Mouse (Mus musculus) c-Kit-positive CD71-positive TER-119-positive erythroid progenitor cells, embryonic 14.5 days (primary cell): ENCODE results near the gene Parm1.

ENCODE experiments used
- DNase-seq: peaks from one replicate; pipeline ENCODE4 v3.0.0-alpha.2; 2013; ENCODE audit warnings: low spot score

Parm1 gene

DNA sequence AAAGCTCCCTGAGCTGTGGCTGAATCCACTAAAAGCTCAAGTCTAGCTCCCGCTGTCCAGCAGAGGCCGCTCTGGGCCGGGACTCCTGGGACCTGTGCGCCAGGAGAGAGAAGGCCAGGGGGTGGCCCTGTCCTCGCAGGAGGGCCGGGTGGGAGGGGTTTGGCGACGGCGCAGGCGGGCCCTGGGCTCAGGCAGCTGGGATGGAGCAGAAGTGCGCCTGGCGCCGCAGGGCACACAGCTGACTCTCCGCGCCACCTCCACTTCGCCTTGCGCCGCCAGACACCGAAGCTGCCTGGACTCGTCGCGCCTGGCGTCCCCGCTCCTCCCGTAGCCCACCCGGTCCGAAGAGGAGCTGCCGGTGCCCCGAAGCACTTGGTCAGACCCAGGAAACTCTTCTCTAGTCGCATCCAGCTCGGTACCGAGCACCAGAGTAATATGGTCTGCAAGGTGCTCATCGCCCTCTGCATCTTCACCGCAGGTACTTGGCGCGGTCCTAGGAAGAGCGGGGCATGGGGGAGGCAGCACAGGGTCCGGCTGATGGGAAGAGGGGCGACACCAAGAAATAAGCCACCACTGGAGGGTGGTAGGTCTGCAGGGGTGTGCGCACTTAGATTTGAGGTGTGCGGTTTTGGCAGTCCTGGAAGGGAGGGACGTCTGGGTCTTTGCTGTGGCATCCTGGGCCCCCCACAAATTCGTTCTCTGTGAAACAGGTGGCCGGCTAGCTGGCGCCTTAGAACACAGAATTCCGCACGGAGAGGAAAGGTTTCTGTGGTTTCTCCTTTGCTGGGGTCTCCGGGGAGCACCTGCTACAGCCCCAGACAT, at the start of gene Parm1:
Gene Parm1 (plus strand): TSS at position 136 of the 822 bp plus-strand sequence.
- DNase-seq, result peak; percentile 28

DNA sequence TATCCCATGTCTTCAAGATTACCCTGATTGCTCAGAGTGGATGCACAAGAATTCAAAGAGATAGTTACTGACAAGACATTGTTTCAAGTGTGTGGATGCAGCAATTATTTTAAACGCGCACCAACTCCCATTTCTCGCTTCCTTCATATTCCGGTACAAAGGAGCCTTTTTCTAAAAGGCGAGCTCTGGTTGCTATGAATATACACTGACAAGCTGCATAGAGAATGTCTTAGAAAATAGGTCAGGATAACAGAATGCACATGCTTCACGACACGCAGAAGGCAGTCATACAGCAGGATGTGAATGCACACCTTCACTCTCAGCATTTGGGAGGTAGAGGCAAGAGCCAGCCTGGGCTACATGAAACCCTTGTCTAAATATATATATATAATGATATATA, 42.2 kb upstream of the Parm1 start:
- DNase-seq, result no peak

DNA sequence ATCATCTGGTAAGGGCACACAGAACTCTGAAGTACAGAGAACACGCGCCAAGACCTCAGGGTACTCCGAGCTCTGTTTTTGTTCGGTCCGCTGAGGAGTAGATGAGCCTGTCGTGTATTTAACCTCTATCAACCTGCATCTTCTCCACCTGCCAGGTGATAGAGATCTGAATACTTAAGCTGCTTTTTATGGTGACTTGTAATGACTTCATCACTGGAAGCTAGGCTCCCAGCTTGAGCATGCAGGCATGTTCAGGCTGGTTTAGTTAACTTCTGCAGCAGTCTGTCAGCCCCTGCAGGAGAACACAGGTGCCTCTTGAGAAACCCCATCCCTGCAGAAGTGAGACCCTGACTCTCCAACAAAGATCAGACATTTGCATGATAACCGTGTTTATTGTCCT, 40.6 kb upstream of the Parm1 start:
- no peak for DNase-seq

DNA sequence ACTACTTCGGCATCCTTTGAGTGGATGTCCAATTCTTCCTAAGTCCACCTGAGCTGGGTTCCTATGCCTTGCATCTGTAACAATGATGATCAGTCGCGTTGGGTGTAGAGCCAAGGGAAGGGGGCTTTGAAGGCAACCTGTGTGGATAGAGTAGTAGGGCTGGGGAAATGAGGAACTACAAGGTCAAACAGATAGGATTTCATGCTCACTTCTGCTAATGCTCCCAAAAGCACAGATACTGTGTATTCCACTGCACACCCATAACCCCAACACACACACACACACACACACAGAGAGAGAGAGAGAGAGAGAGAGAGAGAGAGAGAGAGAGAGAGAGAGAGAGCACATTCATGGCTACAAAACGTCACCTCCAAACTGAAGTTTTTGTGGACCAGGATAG, 38.7 kb upstream of the Parm1 start:
- no peak for DNase-seq

DNA sequence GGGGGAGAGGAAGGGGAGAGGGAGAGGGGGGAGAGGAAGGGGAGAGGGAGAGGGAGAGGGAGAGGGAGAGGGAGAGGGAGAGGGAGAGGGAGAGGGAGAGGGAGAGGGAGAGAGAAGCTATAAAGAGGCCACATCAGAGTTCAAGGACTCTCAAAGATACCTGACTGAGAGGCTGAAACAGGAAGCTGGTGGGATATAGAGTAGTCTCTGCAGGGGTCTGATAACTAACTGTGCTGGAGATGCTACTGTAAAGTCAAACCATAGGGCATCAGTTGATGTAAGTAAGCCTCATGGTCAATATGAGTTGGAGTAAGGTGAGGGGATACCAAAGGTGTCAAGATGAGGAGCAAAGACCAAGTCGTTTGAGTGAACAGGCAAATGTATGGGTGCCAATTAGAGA, 37.3 kb upstream of the Parm1 start:
- no peak for DNase-seq

DNA sequence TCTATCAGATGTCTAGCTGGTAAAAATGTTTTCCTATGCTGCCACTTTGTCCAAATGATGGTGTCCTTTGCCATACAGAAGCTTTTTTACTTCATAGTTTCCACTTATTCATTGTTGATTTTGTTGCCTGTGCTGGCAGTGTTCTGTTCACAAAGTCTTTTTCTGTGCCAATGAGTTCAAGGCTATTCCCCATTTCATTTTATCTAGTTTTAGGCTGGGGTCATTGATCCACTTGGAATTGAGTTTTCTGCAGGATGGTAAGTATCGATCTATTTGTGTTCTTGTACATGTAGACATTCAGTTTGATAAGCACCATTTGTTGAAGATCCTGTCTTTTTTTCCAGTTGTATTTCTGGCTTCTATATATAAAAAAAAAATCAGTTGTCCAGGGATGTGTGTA, 33.1 kb upstream of the Parm1 start:
- no peak for DNase-seq

DNA sequence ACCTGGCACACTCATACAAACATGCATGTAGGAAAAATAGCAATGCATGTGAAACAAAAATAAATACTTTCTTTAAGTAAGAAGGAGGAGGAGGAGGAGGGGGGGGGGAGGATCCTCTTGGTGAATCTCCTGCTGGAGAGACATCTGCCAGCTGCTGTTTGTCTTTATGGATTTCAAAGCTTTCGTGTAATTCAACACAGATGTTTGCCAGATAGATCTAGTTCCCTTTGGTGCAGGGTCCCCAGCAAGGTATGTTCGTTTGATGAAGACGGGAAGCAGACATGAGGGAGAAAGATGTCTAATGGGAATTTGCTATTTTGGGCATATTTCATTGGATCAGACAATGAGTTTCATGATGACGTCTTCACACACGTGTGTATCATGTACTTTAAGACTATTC, 23.0 kb upstream of the Parm1 start:
- DNase-seq, result no peak

DNA sequence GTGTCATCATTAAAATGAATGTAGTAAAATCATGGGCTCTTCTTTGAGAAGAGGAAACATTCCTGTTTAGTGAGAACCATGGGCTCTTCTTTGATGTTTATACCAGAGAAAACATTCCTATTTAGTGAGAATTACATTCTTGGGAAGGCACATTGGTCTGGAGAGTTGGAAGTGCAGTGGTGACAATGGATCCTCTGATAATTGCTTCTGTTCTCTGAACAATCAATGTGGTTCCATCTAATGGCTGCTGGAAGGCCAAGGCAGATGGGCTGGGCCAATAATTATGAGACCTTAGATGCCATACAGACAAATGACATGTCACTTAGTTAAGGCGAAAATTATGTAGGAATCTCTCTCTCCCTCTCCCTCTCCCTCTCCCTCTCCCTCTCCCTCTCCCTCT, 16.1 kb upstream of the Parm1 start:
- DNase-seq, result no peak

DNA sequence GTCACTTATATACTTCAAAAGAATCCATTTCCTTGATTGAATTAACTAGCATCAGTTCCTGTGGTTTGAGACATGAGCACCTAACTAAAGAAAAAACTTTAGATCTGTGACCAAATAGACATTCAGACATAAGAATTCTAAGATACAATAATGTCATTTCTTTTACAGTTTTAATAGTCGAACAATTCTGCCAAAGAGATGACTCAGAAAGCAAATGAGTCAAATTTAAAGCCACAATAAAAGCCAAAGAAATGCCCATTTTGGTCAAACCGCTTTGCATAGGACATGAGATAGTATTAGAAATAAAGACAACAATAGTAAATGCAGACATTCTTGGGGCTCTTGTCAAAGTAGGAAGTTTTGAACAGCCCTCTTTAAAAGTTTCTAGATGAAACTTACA, 15.0 kb upstream of the Parm1 start:
- DNase-seq, result no peak

DNA sequence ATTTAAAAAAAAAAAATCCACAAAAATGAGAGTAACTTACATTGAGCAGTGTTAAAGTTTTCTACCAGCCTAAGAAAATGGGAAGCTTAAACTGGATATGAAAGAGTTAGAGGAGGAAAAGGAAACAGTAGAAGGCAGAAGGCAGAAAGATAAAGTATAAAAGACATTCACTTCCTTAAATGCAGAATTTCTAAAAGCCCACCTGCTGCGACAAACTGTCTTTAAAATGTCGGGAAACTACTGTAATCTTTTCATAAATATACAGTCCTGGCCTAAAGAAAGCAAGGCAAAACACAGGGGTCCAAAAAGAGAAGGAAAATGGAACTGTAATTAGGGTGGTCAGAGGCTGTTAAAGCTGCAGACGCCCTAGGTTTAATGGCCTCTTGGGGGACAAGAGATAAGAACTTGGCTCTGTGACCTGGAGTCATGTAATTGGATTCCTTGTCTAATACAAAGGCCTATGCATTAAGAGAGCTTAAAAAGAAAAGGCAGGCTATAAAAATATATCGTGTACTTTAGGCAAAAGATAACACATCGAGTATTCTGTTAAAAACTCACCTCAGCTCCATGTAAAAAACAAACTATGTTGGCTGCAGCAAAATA, 13.0 kb upstream of the Parm1 start:
- no peak for DNase-seq

DNA sequence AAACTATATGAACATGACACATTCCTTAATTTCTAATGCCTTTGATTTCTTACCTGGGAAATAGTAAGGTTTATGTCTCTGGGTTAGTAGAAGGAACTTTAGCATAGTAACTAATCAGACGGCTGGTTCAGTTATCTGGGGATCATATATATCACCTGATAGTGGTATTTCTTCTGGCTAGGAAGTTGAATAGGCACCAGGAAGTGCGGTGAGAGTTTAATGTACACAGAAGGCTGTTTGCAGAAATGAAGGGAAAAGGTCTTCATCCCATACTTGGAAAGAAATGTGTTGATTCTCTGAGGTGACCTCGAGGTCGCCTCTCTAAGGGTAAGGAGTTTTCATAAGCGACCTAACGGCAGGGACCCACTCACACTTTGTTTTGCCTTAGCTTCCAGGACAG, 338 bp upstream of the Parm1 start:
- no peak for DNase-seq

DNA sequence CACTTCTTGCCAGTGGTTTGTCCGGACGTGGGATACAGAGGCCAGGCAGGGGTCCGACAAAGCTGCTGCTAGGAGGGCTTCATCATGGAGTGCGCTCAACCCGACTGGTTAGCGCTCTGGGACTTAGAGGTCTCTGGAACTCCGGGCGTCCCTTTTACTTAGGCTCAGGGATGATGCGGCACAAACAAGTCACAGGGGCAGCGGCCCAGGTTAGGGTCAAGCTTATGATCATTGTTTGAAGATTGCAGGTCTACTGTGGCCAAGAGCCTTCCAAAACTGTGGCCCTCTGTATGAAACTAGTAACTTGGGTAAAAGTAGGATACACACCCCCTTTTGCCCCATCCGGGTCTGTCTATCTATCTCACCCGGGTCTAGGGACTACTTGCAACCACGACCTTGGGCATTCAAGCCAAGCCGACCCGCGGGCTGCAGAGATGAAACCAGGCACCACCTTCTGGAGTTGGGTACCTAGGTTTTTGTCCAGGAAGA, 931 bp downstream of the Parm1 start:
- no peak for DNase-seq

DNA sequence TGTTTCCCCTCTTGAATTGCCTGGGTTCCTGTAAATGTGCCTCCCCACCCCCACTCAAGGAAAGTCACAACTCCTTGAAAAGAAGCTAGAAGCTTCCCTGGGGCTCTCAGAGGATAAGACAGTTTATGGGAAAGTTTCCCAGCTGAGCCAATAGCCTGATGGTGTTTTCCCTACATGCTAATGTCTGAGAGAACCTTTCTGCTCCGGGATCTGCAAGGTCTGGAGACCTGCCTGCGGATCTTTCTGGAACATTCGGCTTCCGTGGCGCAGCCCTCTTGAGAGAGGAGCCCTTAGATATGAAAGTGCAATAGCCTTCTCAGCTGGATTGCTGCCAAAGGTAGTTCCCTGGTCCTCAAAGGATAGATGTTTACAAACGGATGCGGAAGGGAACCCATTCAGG, 1.5 kb downstream of the Parm1 start:
- DNase-seq, result no peak

DNA sequence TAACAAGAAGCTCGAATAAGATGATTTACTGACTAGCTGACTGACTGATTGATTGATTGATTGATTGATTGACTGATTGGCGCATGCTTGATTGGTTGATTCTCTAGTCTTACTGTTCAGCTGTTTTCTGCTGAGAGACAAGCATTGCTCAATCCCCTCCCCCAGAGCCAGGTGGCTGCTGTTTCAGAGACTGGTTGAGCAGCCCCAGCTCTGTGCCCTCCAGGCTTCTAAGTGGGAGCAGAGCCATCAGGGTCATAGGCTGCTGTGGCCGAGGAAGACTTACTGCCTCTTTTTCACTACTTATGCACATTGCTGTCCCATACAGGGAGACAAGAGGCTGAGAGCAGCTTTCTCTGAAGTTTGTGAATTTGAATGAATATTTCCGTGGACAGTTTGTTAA, 2.1 kb downstream of the Parm1 start:
- no peak for DNase-seq

DNA sequence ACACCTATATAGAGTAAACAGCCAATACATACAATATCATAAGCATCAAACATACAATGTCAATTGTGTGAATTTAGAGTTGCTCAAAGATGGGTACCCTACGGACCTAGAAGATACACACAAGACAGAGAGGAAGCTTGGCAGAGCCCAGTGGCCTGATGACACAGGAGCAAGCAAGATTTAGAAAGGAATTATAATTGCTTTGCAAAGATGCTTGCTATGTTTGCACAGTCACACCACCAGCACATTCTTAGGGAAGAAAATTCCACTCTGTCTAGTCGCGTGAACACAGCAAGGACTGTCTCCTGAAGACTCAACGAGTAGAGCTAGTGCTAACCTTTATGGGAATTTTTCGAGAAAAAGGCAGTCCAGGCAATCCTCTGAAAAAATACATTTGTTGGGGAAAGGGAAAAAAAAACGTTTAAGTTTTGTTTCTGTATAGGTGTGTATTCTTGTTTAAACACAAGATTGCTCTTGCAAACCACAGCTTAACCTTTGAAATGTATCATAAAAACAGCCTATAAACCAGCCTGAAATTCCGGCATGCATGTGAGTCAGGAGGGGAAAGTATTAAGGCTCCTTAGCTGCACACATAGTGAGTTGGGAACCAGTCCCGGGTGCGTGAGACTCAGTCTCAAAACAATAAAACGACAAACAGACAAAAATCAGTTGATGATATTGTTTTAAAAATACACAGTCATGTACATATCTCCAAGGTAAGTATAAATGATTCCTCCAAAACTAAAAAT, 15.5 kb downstream of the Parm1 start:
- no peak for DNase-seq

DNA sequence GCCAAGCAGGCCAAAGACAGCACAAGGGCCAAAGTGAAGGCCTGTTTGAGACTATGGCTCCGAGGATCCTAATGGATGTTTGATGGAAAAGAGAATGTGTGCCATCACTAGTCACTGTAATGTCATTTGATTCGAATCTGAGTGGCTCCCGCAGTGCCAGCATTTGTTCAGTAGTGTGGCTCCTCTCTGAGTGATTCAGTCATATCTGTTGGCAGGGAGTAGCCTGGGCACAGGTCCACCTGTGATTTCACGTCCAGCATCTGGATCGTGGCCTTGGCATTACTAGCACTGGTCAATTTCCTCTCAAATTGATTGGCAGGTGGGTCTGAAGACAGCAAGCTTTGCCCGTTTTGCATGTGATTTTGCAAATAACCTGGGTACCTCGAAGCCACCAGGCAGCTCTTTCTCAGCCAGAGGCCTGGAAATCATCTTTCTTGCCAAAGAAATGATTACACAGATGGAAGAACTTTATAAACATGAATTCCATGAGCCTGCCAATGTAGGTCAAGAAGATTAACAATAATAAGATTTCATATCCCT, 41.7 kb downstream of the Parm1 start:
- DNase-seq, result no peak

DNA sequence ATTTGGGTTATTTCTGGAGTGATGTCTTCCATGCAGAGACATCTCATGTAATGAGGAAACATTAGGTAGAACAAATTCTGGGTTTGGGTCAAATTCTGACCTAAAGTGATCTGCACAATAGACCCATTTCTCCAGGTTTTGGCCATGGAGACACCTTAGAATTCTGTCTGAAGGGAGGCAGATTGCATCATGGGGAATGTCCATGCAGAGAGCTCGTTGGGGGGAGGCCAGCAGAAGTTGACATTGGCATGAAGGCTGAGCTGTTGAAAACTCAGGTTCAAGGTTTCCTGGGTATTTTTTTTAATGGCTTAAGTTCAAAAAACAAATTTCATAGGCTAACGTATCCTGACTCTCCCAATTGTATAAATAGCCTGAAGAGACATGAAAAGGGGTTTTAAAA, 42.3 kb downstream of the Parm1 start:
- DNase-seq, result no peak

DNA sequence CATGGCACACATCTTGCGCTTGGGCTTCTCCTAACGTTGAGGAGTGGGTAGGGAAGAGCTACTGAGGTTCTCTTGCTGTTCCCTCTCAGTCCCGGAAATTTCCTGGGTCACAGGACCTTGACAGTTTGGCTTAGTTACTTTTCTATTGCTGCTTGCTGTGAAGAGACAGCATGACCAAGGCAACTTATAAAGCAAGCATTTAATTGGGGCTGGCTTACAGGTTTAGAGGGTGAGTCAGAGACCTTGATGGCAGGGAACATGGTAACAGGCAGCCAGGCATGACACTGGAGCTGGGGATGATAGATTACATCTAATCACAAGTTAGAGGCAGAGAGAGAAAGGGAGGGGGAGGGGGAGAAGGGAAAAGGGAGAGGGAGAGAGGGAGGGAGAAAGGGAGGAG, 44.0 kb downstream of the Parm1 start:
- no peak for DNase-seq

DNA sequence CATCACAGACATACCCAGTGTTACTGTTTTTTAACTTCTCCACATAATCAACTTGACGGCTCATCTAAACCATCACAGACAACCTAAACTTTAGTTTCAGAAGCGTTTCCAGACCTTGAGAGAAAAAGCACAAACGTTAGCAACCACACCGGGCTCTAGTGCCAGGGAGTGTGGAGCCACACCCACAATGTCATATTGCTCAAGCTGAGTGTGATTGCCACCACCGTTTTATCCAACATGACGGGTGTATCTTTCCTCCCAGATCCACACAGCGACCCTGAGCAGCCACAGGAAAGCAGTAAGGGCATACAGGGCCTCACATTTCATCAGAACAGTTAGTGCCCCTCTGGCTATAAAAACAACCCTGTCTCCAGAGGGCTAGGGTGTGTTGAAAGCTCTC, 45.1 kb downstream of the Parm1 start:
- DNase-seq, result no peak

DNA sequence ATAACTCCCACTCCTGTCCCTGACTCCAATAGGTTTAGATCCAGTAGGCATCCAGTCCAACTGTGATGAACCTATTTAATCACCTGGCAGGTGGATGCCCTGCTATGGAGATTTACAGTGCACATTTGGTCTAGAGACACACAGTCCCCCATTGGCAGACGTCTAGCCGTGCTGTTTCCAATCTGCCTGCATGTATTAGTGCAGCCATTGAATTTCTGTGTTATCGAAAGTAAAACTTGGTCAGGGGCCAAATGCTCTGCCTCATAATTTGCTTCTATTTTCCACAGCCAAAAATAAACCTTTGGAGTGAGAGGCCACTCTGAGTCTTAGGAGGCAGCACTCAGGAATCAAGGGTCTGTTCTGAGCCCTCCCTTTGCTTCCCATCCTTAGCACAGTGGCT, 46.6 kb downstream of the Parm1 start:
- no peak for DNase-seq

DNA sequence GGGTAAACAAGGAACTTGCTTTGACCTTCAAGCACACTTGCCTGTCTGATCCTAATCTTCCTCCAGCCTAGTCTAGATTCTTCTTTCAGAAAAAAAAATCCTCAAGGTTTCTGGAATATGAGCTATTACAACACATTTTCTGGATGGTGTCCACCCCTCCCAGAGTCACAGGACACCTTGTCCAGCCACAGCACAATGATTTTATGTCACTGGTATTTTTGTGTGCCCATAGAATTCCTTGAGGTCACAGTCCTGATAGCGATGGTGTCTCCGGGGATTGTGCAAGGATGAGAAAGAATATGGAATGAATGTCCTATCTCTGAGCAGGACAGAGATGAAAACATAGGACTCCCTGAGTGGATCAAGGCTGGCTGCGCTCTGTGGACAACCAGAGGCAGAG, 48.0 kb downstream of the Parm1 start:
- DNase-seq, result no peak

DNA sequence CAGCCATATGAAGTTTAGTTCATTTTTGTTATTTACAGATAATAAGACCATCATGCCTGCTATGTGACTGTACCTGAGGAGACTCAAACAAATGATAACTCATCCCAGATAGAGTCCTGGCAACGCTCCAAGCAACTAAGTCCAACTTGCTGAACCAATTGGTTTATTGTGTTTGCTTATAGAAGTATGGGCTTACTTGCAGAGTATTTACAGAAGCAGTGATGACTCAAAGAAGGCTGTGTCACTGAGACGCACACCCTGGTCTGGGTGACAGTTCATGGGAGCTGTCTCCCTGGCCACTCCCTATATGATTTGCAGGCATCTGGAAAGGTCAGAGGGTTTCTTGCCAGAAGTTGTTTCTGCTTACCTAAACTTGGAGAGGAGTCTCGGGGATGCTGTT, 49.2 kb downstream of the Parm1 start:
- DNase-seq, result no peak

DNA sequence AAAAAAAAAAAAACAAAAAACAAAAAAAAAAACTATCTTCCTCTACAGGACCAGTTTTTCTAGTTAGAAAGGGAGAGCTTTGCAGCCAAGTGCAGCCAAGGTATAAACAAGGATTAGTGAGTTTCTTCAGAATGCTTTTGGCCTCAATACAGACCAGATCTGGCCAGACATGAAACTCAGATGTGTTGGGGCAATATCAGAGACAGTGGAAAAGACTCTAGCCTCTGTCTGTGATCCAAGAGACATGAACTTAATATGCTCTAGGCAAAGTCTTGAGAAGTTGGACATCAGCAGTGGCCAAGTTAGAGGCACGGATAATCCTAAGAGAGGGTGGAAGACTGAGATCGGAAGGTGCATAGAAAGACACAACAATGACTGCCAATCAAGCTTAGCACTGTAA, 56.8 kb downstream of the Parm1 start:
- DNase-seq, result no peak
